Comparison of ENCODE assay signal across 9 mouse cellular contexts in genomic region chr8:9975276-9975675, GRCm38 (mm10). TPM values are rescaled to one million over a fixed set of nuclear protein-coding genes. Genes with fewer than 3 reads are reported as not detected.
DNase-seq lines count a peak whose midpoint lies in the region; ATAC-seq and TF ChIP-seq lines count a peak whose summit lies in the region.
"Had no signal": no experiment of that assay in that cellular context is flagged by ENCODE, and none has a peak within 500 bp of the region (broad histone marks: within the 10 kb centered on the region; RNA-seq: fewer than 3 reads in every experiment).

No protein-coding gene starts in this region.

- no peaks in the 10 kb centered on the region for H3K9me3 ChIP-seq in heart, embryonic 15.5 days (replicated peaks)
- no peaks in the 10 kb centered on the region for H3K9me3 ChIP-seq in G1E (replicated peaks)
- no peaks in the 10 kb centered on the region for H3K9me3 ChIP-seq in hindbrain, postnatal 0 days (ENCODE audit: low read length)

- H3ac ChIP-seq in myocyte (ENCODE audit: control insufficient read depth, insufficient read length), result peak overlapping the region; percentile 9

- intact Hi-C loops in heart, postnatal 36 days (cut with DNase I), result loop anchor here (5.0 kb wide), 2 partner anchors 67 to 257 kb away; no protein-coding TSS in a partner anchor

- no peak for DNase-seq in heart, postnatal 36 days
- no peak for DNase-seq in G1E (ENCODE audit: low spot score)
- no peak for DNase-seq in hindbrain, postnatal 0 days (ENCODE audit: low spot score)
- no peak for DNase-seq in cerebellum, postnatal 25 days
- no peak for DNase-seq in gastrocnemius, adult 18-20 months (ENCODE audit: low spot score)
- no peak for DNase-seq in layer of hippocampus, adult 11-12 months (ENCODE audit: low spot score)
- DNase-seq: heart, adult 11 months had no signal

- peaks cover 33% of the 10 kb centered on the region for H3K4me1 ChIP-seq in heart, embryonic 15.5 days (replicated peaks)
- H3K4me1 ChIP-seq in G1E (ENCODE audit: insufficient read depth, low read depth, low read length), result peaks cover 24% of the 10 kb centered on the region
- H3K4me1 ChIP-seq in hindbrain, postnatal 0 days (ENCODE audit: insufficient read depth, low read length), result peaks cover 13% of the 10 kb centered on the region

- peaks cover 29% of the 10 kb centered on the region for H3K79me2 ChIP-seq in myocyte (ENCODE audit: control insufficient read depth, insufficient read depth)

- peak overlapping the region; percentile 77 for H3K9ac ChIP-seq in heart, embryonic 15.5 days
- peak overlapping the region; percentile 61; the same call in 1 of the 2 replicates for H3K9ac ChIP-seq in hindbrain, postnatal 0 days (replicated peaks; ENCODE audit: low read length)

- no peak for ATAC-seq in heart, embryonic 15.5 days (replicated peaks; ENCODE audit: insufficient number of reproducible peaks, insufficient read depth, low FRiP score, low read depth)
- no peak for ATAC-seq in G1E (ENCODE audit: extremely low read depth, insufficient number of reproducible peaks, low FRiP score, poor library complexity, severe bottlenecking)
- no peak for ATAC-seq in hindbrain, postnatal 0 days

- peak overlapping the region; percentile 74 for H3K4me2 ChIP-seq in heart, embryonic 15.5 days
- H3K4me2 ChIP-seq in hindbrain, postnatal 0 days (ENCODE audit: low read depth, low read length), result peak overlapping the region; percentile 82
- peak overlapping the region; percentile 68 for H3K4me2 ChIP-seq in myocyte (ENCODE audit: low read depth)

- no peaks in the 10 kb centered on the region for H3K27me3 ChIP-seq in heart, embryonic 15.5 days
- H3K27me3 ChIP-seq in G1E (ENCODE audit: insufficient read depth, low read length) (no peaks in the 10 kb centered on the region), myocyte (ENCODE audit: control insufficient read depth, insufficient read depth, insufficient read length) (no peaks in the 10 kb centered on the region)
- H3K27me3 ChIP-seq in hindbrain, postnatal 0 days (ENCODE audit: insufficient read depth, low read length), result no peaks in the 10 kb centered on the region

- no peak for TF ChIP-seq CTCF in G1E (IDR thresholded peaks at IDR 0.05; ENCODE audit: low read depth, low read length)
- no peak for TF ChIP-seq CTCF in hindbrain, postnatal 0 days (IDR thresholded peaks at IDR 0.05; ENCODE audit: low read depth)

- WGBS in heart, embryonic 15.5 days, result 32% methylated on average over 5 of the region's 5 CpGs
- WGBS in hindbrain, postnatal 0 days, result 53% methylated on average over 5 of the region's 5 CpGs

- no peak overlapping the region for H3K27ac ChIP-seq in heart, embryonic 15.5 days
- H3K27ac ChIP-seq in hindbrain, postnatal 0 days, result no peak overlapping the region

- H3K4me3 ChIP-seq in heart, embryonic 15.5 days, result peak overlapping the region; percentile 89
- peak overlapping the region; percentile 96; the same call in 1 of the 2 replicates for H3K4me3 ChIP-seq in G1E (ENCODE audit: low read depth, low read length)
- peak overlapping the region; percentile 64 for H3K4me3 ChIP-seq in hindbrain, postnatal 0 days (ENCODE audit: low read length)
- peak overlapping the region; percentile 56 for H3K4me3 ChIP-seq in myocyte

- TF ChIP-seq POLR2A in myocyte (IDR thresholded peaks at IDR 0.05; ENCODE audit: insufficient read length, low read depth), result no peak

- peaks cover 24% of the 10 kb centered on the region for H3K36me3 ChIP-seq in heart, embryonic 15.5 days
- H3K36me3 ChIP-seq in G1E (replicated peaks) (peaks cover 30% of the 10 kb centered on the region), myocyte (ENCODE audit: control insufficient read depth, insufficient read depth) (peaks cover 28% of the 10 kb centered on the region)
- H3K36me3 ChIP-seq in hindbrain, postnatal 0 days (ENCODE audit: insufficient read depth, low read length), result peaks cover 25% of the 10 kb centered on the region

TF ChIP-seq in myocyte, 11 proteins besides CTCF, POLR2A, EP300 and RAD21:
- no peak for TF ChIP-seq MYOD1 (IDR thresholded peaks at IDR 0.05; ENCODE audit: control insufficient read depth in 1 of 3, insufficient read length in 2 of 3, low read depth in 2 of 3)
- TF ChIP-seq USF1 (IDR thresholded peaks at IDR 0.05; ENCODE audit: low read depth), result no peak
- no peak for TF ChIP-seq REST (IDR thresholded peaks at IDR 0.05; ENCODE audit: insufficient read depth, insufficient read length)
- TF ChIP-seq CEBPB (IDR thresholded peaks at IDR 0.05; ENCODE audit: insufficient read depth, poor library complexity, severe bottlenecking), result no peak
- TF ChIP-seq TCF12 (IDR thresholded peaks at IDR 0.05; ENCODE audit: insufficient read depth, poor library complexity, severe bottlenecking), result no peak
- no peak for TF ChIP-seq MAX (IDR thresholded peaks at IDR 0.05; ENCODE audit: low read depth)
- no peak for TF ChIP-seq MYOG (IDR thresholded peaks at IDR 0.05; ENCODE audit: control insufficient read depth in 1 of 3, insufficient read depth in 1 of 3, insufficient read length in 2 of 3, low read depth in 2 of 3)
- TF ChIP-seq TCF3 (IDR thresholded peaks at IDR 0.05; ENCODE audit: insufficient read length, low read depth), result no peak

RNA-seq across cellular contexts. Expression of gene Lig4, which starts 2.2 kb away (rescaled TPM):
- 3.5 and 4.7 TPM in 2 replicates for polyA plus RNA-seq in heart, embryonic 15.5 days (2015; fragmentation: Nextera tagmentation; extraction: Ambion mirVana)
- 1 to 10 TPM; 4.7 to 5.3 TPM for total RNA-seq in heart, postnatal 36 days (2021)
- total RNA-seq in G1E (2014; fragmentation: Nextera tagmentation) (4.4 and 6.1 TPM in 2 replicates), G1E (2017) (0.87 and 1.5 TPM in 2 replicates)
- polyA plus RNA-seq in G1E (2012) (0.28 and 0.38 TPM in 2 replicates), myocyte (2012; fragmentation: generic; extraction: Trizol) (2.0 TPM)
- 3.3 and 4.0 TPM in 2 replicates for total RNA-seq in hindbrain, postnatal 0 days (2014; rRNA removed)
- 5.7 and 6.1 TPM in 2 replicates for polyA plus RNA-seq in hindbrain, postnatal 0 days (2015; fragmentation: Nextera tagmentation; extraction: Ambion mirVana)
- 1 to 10 TPM; 4.5 to 5.3 TPM for total RNA-seq in gastrocnemius, adult 18-20 months (2021)

RNA-seq across cellular contexts. Expression of gene Abhd13, which starts 2.2 kb away (rescaled TPM):
- 10.3 and 12.4 TPM in 2 replicates for polyA plus RNA-seq in heart, embryonic 15.5 days (2015; fragmentation: Nextera tagmentation; extraction: Ambion mirVana)
- 10 to 100 TPM in 1 of 2 experiments, 1 to 10 TPM in 1; 9.6 to 13.4 TPM for total RNA-seq in heart, postnatal 36 days (2021)
- 18.7 and 19.9 TPM in 2 replicates for total RNA-seq in G1E (2014; fragmentation: Nextera tagmentation)
- 23.5 and 24.0 TPM in 2 replicates for total RNA-seq in G1E (2017)
- 1.4 and 1.5 TPM in 2 replicates for polyA plus RNA-seq in G1E (2012)
- total RNA-seq in hindbrain, postnatal 0 days (2014; rRNA removed), result 21.3 and 24.5 TPM in 2 replicates
- polyA plus RNA-seq in hindbrain, postnatal 0 days (2015; fragmentation: Nextera tagmentation; extraction: Ambion mirVana), result 13.1 and 13.4 TPM in 2 replicates
- polyA plus RNA-seq in myocyte (2012; fragmentation: generic; extraction: Trizol), result 6.6 TPM
- 1 to 10 TPM; 6.3 to 6.4 TPM for total RNA-seq in gastrocnemius, adult 18-20 months (2021)

RNA-seq across cellular contexts. Expression of gene Tnfsf13b, which starts 31.0 kb away (rescaled TPM):
- polyA plus RNA-seq in heart, embryonic 15.5 days (2015; fragmentation: Nextera tagmentation; extraction: Ambion mirVana), result 0.31 and 1.0 TPM in 2 replicates
- total RNA-seq in heart, postnatal 36 days (2021), result 1 to 10 TPM; 5.1 to 5.3 TPM
- 1.5 TPM in 1 of 2 replicates, not detected in the other for total RNA-seq in G1E (2014; fragmentation: Nextera tagmentation)
- total RNA-seq in G1E (2017), result 0.16 and 0.23 TPM in 2 replicates
- polyA plus RNA-seq in G1E (2012), result 0.07 TPM in 1 of 2 replicates, not detected in the other
- total RNA-seq in hindbrain, postnatal 0 days (2014; rRNA removed), result 0.14 and 0.47 TPM in 2 replicates
- 0.93 and 1.2 TPM in 2 replicates for polyA plus RNA-seq in hindbrain, postnatal 0 days (2015; fragmentation: Nextera tagmentation; extraction: Ambion mirVana)
- 0.11 TPM for polyA plus RNA-seq in myocyte (2012; fragmentation: generic; extraction: Trizol)
- total RNA-seq in gastrocnemius, adult 18-20 months (2021), result 1 to 10 TPM in 1 of 2 experiments, under 1 TPM in 1; 0.76 to 1.0 TPM
